Mouse (Mus musculus): ENCODE measurements around the gene AA792892.
"Not testable (repeated sequence)": the region's sequence is repeated elsewhere in the genome, so short reads cannot be mapped to it uniquely, and the experiment has no call there.

Gene AA792892

GRCm38 (mm10) chr5:94339449-94339848 is at the start of gene AA792892:
TSS of gene AA792892 (plus strand) at chr5:94339749.
- DNase-seq (ENCODE audit: low read depth, low spot score), result not testable (repeated sequence)

- DNase-seq (ENCODE audit: low read depth, low spot score), result not testable (repeated sequence)
These were observed 32.9 kb upstream of the AA792892 start, which contains the start of gene A430089I19Rik for GRCm38 (mm10) chr5:94306696-94307095. TSS of gene A430089I19Rik (minus strand) at chr5:94306796.

GRCm38 (mm10) chr5:94314135-94314534 is 25.4 kb upstream of the AA792892 start, which contains the start of gene Gm6502:
TSS of gene Gm6502 (plus strand) at chr5:94314435.
- not testable (repeated sequence) for DNase-seq (ENCODE audit: low read depth, low spot score)
